Mouse (Mus musculus) frontal cortex, postnatal 14 days (tissue): Measurements from ENCODE around the gene Sms.

ENCODE experiments used
- DNase-seq, 2 experiments: peaks; one replicate each; pipeline ENCODE4 v3.0.0; 2022; ENCODE audit warnings: low spot score in 2 of 2

The Sms gene

DNA sequence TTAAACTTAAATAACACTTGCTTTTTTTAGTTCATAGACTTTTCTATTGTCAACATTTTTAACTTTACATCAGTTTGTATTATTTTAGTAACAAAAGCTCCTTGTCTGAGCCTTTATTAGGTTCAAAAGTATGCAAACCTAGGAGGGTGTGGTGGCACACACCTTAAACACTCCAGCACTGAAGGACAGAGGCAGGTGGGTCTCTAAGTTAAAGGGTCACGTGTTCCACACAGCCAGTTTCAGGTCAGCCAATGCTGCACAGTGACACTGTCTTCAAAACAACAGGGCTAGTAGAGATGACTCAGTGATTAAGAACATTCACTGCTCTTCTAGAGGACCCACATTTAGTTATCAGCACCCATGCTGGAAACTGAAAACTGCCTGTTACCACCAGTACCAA is 43.1 kb downstream of the Sms start:
- DNase-seq: no peak

DNA sequence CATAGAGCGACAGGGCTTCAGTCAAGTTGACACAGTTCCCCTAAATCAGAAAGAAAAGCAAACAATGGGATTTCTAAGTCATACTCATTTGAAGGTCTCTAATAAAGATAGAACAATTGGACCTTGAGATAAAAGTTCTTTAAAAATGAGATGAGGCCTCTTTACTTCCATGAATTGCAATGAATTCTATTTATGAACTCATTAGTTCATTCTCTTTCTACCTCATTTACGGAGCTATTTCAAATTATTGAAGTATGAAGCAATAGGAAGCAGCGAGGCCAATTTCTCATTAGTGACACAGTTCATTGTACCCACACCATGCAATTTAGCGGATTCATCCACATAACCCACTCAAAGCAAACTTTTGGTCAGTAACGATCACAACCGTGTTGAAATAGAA is 44.7 kb downstream of the Sms start:
- DNase-seq: no peak

DNA sequence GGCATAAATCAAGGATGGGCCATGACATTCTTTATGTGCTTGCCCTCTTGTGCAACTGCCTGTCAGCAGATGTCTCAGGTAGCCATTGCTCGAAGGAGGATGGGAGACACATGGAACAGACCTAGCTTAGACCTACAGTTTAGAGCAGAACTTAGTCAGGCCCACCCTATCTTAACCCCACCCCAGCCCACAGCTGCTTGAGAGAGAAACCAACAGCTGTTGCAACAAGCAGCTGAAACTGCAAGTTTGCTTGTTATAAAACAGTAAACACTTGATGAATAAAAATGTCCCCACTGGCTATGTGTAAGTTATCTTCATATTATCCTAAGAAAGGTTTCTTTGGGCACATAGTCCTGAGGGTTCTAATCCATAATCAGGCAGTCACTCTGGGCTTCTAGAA is 57.3 kb downstream of the Sms start:
- DNase-seq: no peak

DNA sequence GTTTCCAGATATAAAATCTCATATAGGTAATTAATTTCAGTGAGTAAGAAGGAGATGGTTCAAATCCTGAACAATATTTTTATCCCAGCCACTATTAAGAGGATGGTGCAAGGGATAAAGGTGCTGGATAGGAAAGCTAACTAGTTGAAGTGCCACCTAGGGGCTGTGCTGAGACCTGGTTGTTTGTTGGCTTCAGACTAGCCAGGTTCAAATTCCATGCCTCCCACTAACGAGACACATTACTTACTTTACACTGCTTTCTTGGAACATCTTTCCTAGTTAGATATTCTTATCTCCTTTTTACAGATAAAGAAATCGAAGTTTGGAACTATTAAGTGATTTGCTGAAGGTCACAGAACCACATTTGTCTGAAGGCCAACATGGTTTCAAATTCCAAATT is 72.6 kb downstream of the Sms start:
- DNase-seq: no peak

DNA sequence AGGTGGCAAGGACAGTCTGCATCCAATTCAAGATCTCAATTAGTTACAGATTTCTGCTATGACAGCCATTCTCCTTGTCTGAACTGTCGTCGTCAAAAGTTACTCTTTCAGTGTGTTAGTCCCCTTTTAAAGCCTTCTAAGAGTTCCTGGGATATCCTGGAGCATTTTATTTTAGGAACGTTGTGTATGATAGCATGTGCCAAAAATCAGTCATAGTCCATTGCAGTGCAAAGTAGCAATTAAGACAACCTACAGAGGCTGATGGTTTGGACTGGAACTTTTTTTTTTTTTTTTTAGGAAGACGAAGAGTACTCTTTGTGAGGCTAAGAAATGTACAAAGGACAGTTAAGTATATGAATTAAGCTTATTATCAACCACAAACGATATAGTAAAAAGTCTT is 76.9 kb downstream of the Sms start, which contains the start of gene Phex:
Gene Phex, minus strand, starts transcription at position 101 of the 400 bp plus-strand sequence.
- no peak for DNase-seq

DNA sequence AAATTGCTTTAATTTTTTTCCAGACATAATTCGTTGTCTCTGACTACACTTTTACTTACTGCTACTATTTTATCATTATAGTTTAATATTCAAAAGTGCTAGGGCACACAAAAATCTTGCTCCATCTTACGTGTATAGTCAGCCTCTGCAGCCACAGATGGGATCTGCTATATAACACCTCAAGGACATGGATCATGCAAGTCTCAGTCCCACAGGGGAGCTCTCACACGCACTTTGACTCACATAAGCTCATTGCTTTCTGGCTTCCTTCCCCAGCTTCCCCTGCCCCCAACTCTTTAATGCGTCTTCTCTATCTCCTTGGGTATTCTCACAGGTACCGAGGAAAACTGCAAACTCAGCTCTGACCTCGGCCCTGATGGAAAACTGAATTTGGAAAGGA is 87.2 kb downstream of the Sms start:
- DNase-seq: no peak
